Comparison of ENCODE assay signal across 8 mouse cellular contexts in the genomic region with DNA sequence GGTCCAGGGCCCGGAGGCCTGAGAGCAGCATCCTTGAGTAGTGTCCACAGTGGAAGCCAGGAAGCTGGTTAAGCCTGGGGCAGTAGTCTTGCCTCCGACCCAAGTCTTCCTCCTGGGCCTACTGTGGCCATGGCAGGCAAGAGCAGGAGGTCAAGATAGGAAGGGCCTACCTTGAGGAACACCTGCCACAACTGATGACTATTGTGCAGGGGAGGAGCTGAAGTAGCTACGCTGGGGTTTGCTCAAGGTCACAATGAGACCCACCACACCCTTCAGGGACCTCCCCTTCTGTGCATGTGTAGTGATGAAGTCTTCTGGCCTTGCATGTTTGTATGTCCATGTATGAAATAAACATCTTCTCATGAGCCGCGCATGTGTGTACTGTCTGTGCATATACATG. TPM values are rescaled to one million over a fixed set of nuclear protein-coding genes. Genes with fewer than 3 reads are reported as not detected.
DNase-seq lines count a peak whose midpoint lies in the region; ATAC-seq and TF ChIP-seq lines count a peak whose summit lies in the region.

No protein-coding gene starts in this region.

- no peaks in the 10 kb centered on the region for H3K9me3 ChIP-seq in kidney, postnatal 0 days (replicated peaks; ENCODE audit: low read length)
- H3K9me3 ChIP-seq in hindbrain, embryonic 15.5 days: no peaks in the 10 kb centered on the region

- no peak for TF ChIP-seq CTCF in kidney, postnatal 0 days (IDR thresholded peaks at IDR 0.05; ENCODE audit: low read depth)
- TF ChIP-seq CTCF in bone marrow macrophage, adult 2 months (IDR thresholded peaks at IDR 0.05; ENCODE audit: low read depth, low read length): no peak

- peaks cover 22% of the 10 kb centered on the region for H3K79me2 ChIP-seq in myocyte (ENCODE audit: control insufficient read depth, insufficient read depth)

- H3K36me3 ChIP-seq in kidney, postnatal 0 days (ENCODE audit: insufficient read depth, low read length): peaks cover 13% of the 10 kb centered on the region; the same call in 1 of the 2 replicates
- peaks cover 28% of the 10 kb centered on the region for H3K36me3 ChIP-seq in hindbrain, embryonic 15.5 days
- H3K36me3 ChIP-seq in myocyte (ENCODE audit: control insufficient read depth, insufficient read depth): peaks cover 25% of the 10 kb centered on the region

- H3ac ChIP-seq in myocyte (ENCODE audit: control insufficient read depth, insufficient read length): peak overlapping the region; percentile 64

- H3K4me3 ChIP-seq in kidney, postnatal 0 days (replicated peaks; ENCODE audit: low read depth, low read length): peak overlapping the region; percentile 84
- H3K4me3 ChIP-seq in bone marrow macrophage, adult 2 months (ENCODE audit: insufficient read depth, low read length): peak overlapping the region; percentile 77
- peak overlapping the region; percentile 93 for H3K4me3 ChIP-seq in hindbrain, embryonic 15.5 days
- peak overlapping the region; percentile 69 for H3K4me3 ChIP-seq in myocyte

- ATAC-seq in kidney, postnatal 0 days (replicated peaks; ENCODE audit: low FRiP score, low read depth): no peak
- peak; percentile 1; the same call in 1 of the 2 replicates for ATAC-seq in hindbrain, embryonic 15.5 days (ENCODE audit: low FRiP score, low read depth)

- H3K27ac ChIP-seq in kidney, postnatal 0 days: peak overlapping the region; percentile 89; the same call in 1 of the 2 replicates
- no peak overlapping the region for H3K27ac ChIP-seq in bone marrow macrophage, adult 2 months (ENCODE audit: insufficient read depth, low read depth, low read length)
- peak overlapping the region; percentile 98 for H3K27ac ChIP-seq in hindbrain, embryonic 15.5 days (replicated peaks)

- no peaks in the 10 kb centered on the region for H3K27me3 ChIP-seq in kidney, postnatal 0 days (ENCODE audit: insufficient read depth, low read length)
- H3K27me3 ChIP-seq in hindbrain, embryonic 15.5 days: no peaks in the 10 kb centered on the region
- H3K27me3 ChIP-seq in myocyte (ENCODE audit: control insufficient read depth, insufficient read depth, insufficient read length): no peaks in the 10 kb centered on the region

- no peak for DNase-seq in kidney, postnatal 0 days (ENCODE audit: low spot score)
- no peak for DNase-seq in kidney, adult 18-20 months
- DNase-seq in cerebellum, adult 9-10 months: no peak
- no peak for DNase-seq in gastrocnemius, postnatal 14 days
- no peak for DNase-seq in urinary bladder, adult 18-20 months (ENCODE audit: low spot score in 2 of 2)

- WGBS in kidney, postnatal 0 days: 58% methylated on average over 5 of the region's 5 CpGs
- 58% methylated on average over 5 of the region's 5 CpGs for WGBS in hindbrain, embryonic 15.5 days

- peak overlapping the region; percentile 84 for H3K9ac ChIP-seq in kidney, postnatal 0 days (ENCODE audit: low read depth, low read length)
- H3K9ac ChIP-seq in hindbrain, embryonic 15.5 days: peak overlapping the region; percentile 92

- H3K4me2 ChIP-seq in kidney, postnatal 0 days (ENCODE audit: low read length): peak overlapping the region; percentile 87
- H3K4me2 ChIP-seq in hindbrain, embryonic 15.5 days: peak overlapping the region; percentile 95
- peak overlapping the region; percentile 78 for H3K4me2 ChIP-seq in myocyte (ENCODE audit: low read depth)

- intact Hi-C loops in gastrocnemius, postnatal 14 days (cut with DNase I; ENCODE audit: low total_unique reads): no loop called here

- no peak for TF ChIP-seq POLR2A in bone marrow macrophage, adult 2 months (IDR thresholded peaks at IDR 0.05; ENCODE audit: borderline replicate concordance, low read depth, low read length)
- TF ChIP-seq POLR2A in myocyte (IDR thresholded peaks at IDR 0.05; ENCODE audit: insufficient read length, low read depth): no peak

- peaks cover 6% of the 10 kb centered on the region; the same call in 1 of the 2 replicates for H3K4me1 ChIP-seq in kidney, postnatal 0 days (replicated peaks; ENCODE audit: insufficient read depth, low read length)
- peaks cover 34% of the 10 kb centered on the region for H3K4me1 ChIP-seq in bone marrow macrophage, adult 2 months (ENCODE audit: control insufficient read depth, insufficient read depth, low read length)
- peaks cover 52% of the 10 kb centered on the region for H3K4me1 ChIP-seq in hindbrain, embryonic 15.5 days (replicated peaks)

TF ChIP-seq in myocyte, 11 proteins besides CTCF, POLR2A, EP300 and RAD21:
- no peak for TF ChIP-seq SRF (IDR thresholded peaks at IDR 0.05; ENCODE audit: control insufficient read depth, insufficient read length, low read depth)
- no peak for TF ChIP-seq POLR2AphosphoS2 (IDR thresholded peaks at IDR 0.05; ENCODE audit: insufficient read length, low read depth)
- TF ChIP-seq TCF3 (IDR thresholded peaks at IDR 0.05; ENCODE audit: insufficient read length, low read depth): no peak
- TF ChIP-seq REST (IDR thresholded peaks at IDR 0.05; ENCODE audit: insufficient read depth, insufficient read length): no peak
- TF ChIP-seq CEBPB (IDR thresholded peaks at IDR 0.05; ENCODE audit: insufficient read depth, poor library complexity, severe bottlenecking): no peak
- no peak for TF ChIP-seq E2F4 (IDR thresholded peaks at IDR 0.05; ENCODE audit: insufficient read depth)
- no peak for TF ChIP-seq USF1 (IDR thresholded peaks at IDR 0.05; ENCODE audit: low read depth)
- TF ChIP-seq MYOG (IDR thresholded peaks at IDR 0.05; ENCODE audit: control insufficient read depth in 1 of 3, insufficient read depth in 1 of 3, insufficient read length in 2 of 3, low read depth in 2 of 3): no peak
- no peak for TF ChIP-seq TCF12 (IDR thresholded peaks at IDR 0.05; ENCODE audit: insufficient read depth, poor library complexity, severe bottlenecking)
- TF ChIP-seq MYOD1 (IDR thresholded peaks at IDR 0.05; ENCODE audit: control insufficient read depth in 1 of 3, insufficient read length in 2 of 3, low read depth in 2 of 3): no peak
- no peak for TF ChIP-seq MAX (IDR thresholded peaks at IDR 0.05; ENCODE audit: low read depth)

RNA-seq across cellular contexts. Expression of gene Tmem240, which starts 1.2 kb away (rescaled TPM):
- 0.47 and 0.68 TPM in 2 replicates for polyA plus RNA-seq in kidney, postnatal 0 days (2015; fragmentation: Nextera tagmentation; extraction: Ambion mirVana)
- 1.3 and 1.4 TPM in 2 replicates for polyA plus RNA-seq in bone marrow macrophage, adult 2 months (2012; ENCODE audit: insufficient read depth, insufficient read length, missing spikeins)
- polyA plus RNA-seq in hindbrain, embryonic 15.5 days (2015; fragmentation: Nextera tagmentation; extraction: Ambion mirVana): 23.8 and 27.0 TPM in 2 replicates
- polyA plus RNA-seq in myocyte (2012; fragmentation: generic; extraction: Trizol): 1.2 TPM
- under 1 TPM; 0.57 to 0.66 TPM for total RNA-seq in gastrocnemius, postnatal 14 days (2021)

RNA-seq across cellular contexts. Expression of gene Atad3a, which starts 25.1 kb away (rescaled TPM):
- polyA plus RNA-seq in kidney, postnatal 0 days (2015; fragmentation: Nextera tagmentation; extraction: Ambion mirVana): 92.1 and 92.2 TPM in 2 replicates
- 13.6 and 19.1 TPM in 2 replicates for polyA plus RNA-seq in bone marrow macrophage, adult 2 months (2012; ENCODE audit: insufficient read depth, insufficient read length, missing spikeins)
- polyA plus RNA-seq in hindbrain, embryonic 15.5 days (2015; fragmentation: Nextera tagmentation; extraction: Ambion mirVana): 92.0 and 99.4 TPM in 2 replicates
- polyA plus RNA-seq in myocyte (2012; fragmentation: generic; extraction: Trizol): 60.9 TPM
- 10 to 100 TPM; 23.9 to 26.1 TPM for total RNA-seq in gastrocnemius, postnatal 14 days (2021)

RNA-seq across cellular contexts. Expression of gene Ssu72, which starts 31.2 kb away (rescaled TPM):
- polyA plus RNA-seq in kidney, postnatal 0 days (2015; fragmentation: Nextera tagmentation; extraction: Ambion mirVana): 151 and 159 TPM in 2 replicates
- polyA plus RNA-seq in bone marrow macrophage, adult 2 months (2012; ENCODE audit: insufficient read depth, insufficient read length, missing spikeins): 99.3 and 107 TPM in 2 replicates
- 160 and 166 TPM in 2 replicates for polyA plus RNA-seq in hindbrain, embryonic 15.5 days (2015; fragmentation: Nextera tagmentation; extraction: Ambion mirVana)
- polyA plus RNA-seq in myocyte (2012; fragmentation: generic; extraction: Trizol): 105 TPM
- 10 to 100 TPM; 42.6 TPM for total RNA-seq in gastrocnemius, postnatal 14 days (2021)

RNA-seq across cellular contexts. Expression of gene Vwa1, which starts 38.7 kb away (rescaled TPM):
- polyA plus RNA-seq in kidney, postnatal 0 days (2015; fragmentation: Nextera tagmentation; extraction: Ambion mirVana): 14.8 and 16.4 TPM in 2 replicates
- polyA plus RNA-seq in bone marrow macrophage, adult 2 months (2012; ENCODE audit: insufficient read depth, insufficient read length, missing spikeins): not detected in 2 replicates
- polyA plus RNA-seq in hindbrain, embryonic 15.5 days (2015; fragmentation: Nextera tagmentation; extraction: Ambion mirVana): 32.2 and 33.7 TPM in 2 replicates
- polyA plus RNA-seq in myocyte (2012; fragmentation: generic; extraction: Trizol): 3.2 TPM
- 10 to 100 TPM in 1 of 2 experiments, 1 to 10 TPM in 1; 9.0 to 13.8 TPM for total RNA-seq in gastrocnemius, postnatal 14 days (2021)

RNA-seq across cellular contexts. Expression of gene Fndc10, which starts 41.6 kb away (rescaled TPM):
- 9.1 and 12.1 TPM in 2 replicates for polyA plus RNA-seq in kidney, postnatal 0 days (2015; fragmentation: Nextera tagmentation; extraction: Ambion mirVana)
- 1.0 and 1.6 TPM in 2 replicates for polyA plus RNA-seq in bone marrow macrophage, adult 2 months (2012; ENCODE audit: insufficient read depth, insufficient read length, missing spikeins)
- 17.2 and 20.6 TPM in 2 replicates for polyA plus RNA-seq in hindbrain, embryonic 15.5 days (2015; fragmentation: Nextera tagmentation; extraction: Ambion mirVana)
- 8.3 TPM for polyA plus RNA-seq in myocyte (2012; fragmentation: generic; extraction: Trizol)
- 1 to 10 TPM; 2.8 to 3.9 TPM for total RNA-seq in gastrocnemius, postnatal 14 days (2021)

Comparison
In these comparisons a context has a peak if more than half of its experiments do, and no peak if none do; other contexts are left out.
1. RNA of gene Tmem240, which starts 1.2 kb away (polyA plus RNA-seq): 23.8 to 27.0 TPM in hindbrain, embryonic 15.5 days; 1.3 to 1.4 TPM in bone marrow macrophage, adult 2 months, 1.2 TPM in myocyte (single experiment) and 0.47 to 0.68 TPM in kidney, postnatal 0 days; every median in the first group is over 10 times any median in the second.
2. Peak in every context shown above with its lines, with median percentiles within 50 percentile points of each other: H3K4me2 ChIP-seq and H3K4me3 ChIP-seq.